Mouse (Mus musculus) lung, adult 2 months (tissue): Measurements from ENCODE around the gene Ipmk. TPM values are rescaled to one million over a fixed set of nuclear protein-coding genes. Genes with fewer than 3 reads are reported as not detected.

Source experiments
- DNase-seq: peaks from one replicate; pipeline ENCODE4 v3.0.0; 2022
- H3K4me1 ChIP-seq: fragments of 200-500 bp; 2 replicates; pipeline ENCODE4 v1.6.1; 2011; ENCODE audit warnings: low read length; ENCODE audit not compliant: control insufficient read depth, insufficient read depth
- H3K4me3 ChIP-seq: fragments of 200-500 bp; replicated peaks from 2 replicates; pipeline ENCODE3; 2011; ENCODE audit warnings: low read depth, mild to moderate bottlenecking, control low read depth, low read length; ENCODE audit errors: extremely low read depth
- CTCF ChIP-seq: fragments of 200-500 bp; IDR thresholded peaks from 2 replicates; pipeline ENCODE4 v1.5.1; 2011; ENCODE audit warnings: mild to moderate bottlenecking, low read length, control low read depth; ENCODE audit not compliant: insufficient read depth
- POLR2A ChIP-seq: fragments of 200-500 bp; IDR thresholded peaks from 2 replicates; pipeline ENCODE4 v1.6.1; 2011; ENCODE audit warnings: low read depth, mild to moderate bottlenecking, control low read depth, low read length, borderline replicate concordance; ENCODE audit errors: extremely low read depth
- WGBS: fragments of 180-500 bp; shearing (Covaris S2); methylation state at CpG from one replicate; pipeline ENCODE4 v1.1.7; 2018; 5-methylcytosine and 5-hydroxymethylcytosine counted together
- polyA plus RNA-seq: library from polyadenylated mRNA; depleted of rRNA; stranded (reverse); fragments of >200 nt; gene quantifications from 2 replicates; pipeline ENCODE4 v1.2.3, GENCODE M21; 2012

The Ipmk gene
- polyA plus RNA-seq, 1 experiment = 12.4 TPM

- no peak for DNase-seq
- no peak for TF ChIP-seq POLR2A
- TF ChIP-seq CTCF = no peak
- 47% methylated on average over 2 of the region's 2 CpGs for WGBS
- Histone ChIP-seq H3K4me3 (no peak overlapping the region), H3K4me1 (peaks cover 15% of the 10 kb centered on the region)
These were observed 1.5 kb upstream of the Ipmk start for GRCm38 (mm10) chr10:71346106-71346505.

DNA sequence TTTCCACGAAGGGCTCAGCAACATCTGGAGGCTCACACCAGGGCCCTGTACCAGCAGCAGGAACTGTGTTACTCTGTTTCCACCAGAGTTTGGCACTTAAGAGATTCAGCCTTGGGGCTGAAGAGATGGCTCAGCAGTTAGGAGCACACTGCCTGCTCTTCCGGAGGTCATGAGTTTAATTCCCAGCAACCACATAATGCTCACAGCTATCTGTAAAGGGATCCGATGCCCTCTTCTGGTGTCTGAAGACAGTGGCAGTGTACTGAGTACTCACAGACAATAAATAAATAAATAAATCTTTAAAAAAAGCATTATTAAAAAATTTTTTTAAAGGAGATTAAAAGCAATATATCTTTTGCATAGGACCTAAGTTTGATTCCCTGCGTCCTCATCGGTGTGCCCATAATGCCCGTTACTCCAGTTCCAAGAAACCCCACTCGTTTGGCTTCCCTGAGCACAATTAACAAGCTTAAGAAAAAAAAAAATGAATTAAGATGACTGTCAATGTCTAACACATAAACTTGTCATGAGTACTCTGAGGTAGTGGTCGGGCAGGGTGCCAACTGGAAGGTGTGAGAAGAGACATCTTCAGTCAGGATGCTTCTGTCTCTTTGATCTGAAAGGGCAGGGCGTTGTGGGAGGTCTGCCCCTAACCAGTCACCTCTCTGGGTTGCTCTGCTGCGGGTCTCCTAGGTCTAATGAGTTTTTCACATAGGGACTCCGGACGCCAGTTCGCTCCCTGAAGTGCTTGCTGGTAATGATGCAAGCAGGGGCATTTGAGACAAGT, 648 bp upstream of the Ipmk start:
- no peak for TF ChIP-seq CTCF
- TF ChIP-seq POLR2A = no peak
- no peak for DNase-seq
- Histone ChIP-seq H3K4me1 (peaks cover 15% of the 10 kb centered on the region), H3K4me3 (peak overlapping the region; percentile 80)
- WGBS = 10% methylated on average over 13 of the region's 13 CpGs

GRCm38 (mm10) chr10:71347964-71348636, 537 bp downstream of the Ipmk start:
- H3K4me3 ChIP-seq = peak overlapping the region; percentile 80
- under 1% methylated on average over 48 of the region's 48 CpGs for whole genome bisulfite sequencing
- DNase-seq = peak; percentile 62
- H3K4me1 ChIP-seq = peaks cover 15% of the 10 kb centered on the region
- TF ChIP-seq POLR2A (0 out of 2 replicates have a peak, but pooled peaks have one; percentile 7), CTCF (no peak)

GRCm38 (mm10) chr10:71348637-71349280, 1.2 kb downstream of the Ipmk start:
- WGBS = 15% methylated on average over 16 of the region's 16 CpGs
- no peak for DNase-seq

DNA sequence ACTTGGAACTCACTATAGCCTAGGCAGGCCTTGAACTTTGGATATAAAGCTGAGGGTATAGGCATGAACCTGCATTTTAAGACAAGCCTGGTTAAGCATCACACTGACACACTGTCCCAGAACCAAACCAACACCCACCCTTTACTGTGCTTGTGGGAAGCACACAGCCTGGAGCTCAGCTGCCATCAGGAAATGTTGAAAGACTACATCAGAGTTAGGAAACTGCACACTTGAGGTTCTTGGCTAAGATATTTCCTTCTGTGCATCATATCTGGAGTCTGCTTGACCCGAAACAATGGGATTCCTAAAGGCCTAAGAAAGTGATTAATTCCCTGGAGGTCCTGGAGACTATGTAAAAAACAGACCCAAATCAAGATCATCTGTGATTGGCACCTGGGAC, 1.7 kb downstream of the Ipmk start:
- DNase-seq = no peak
- peaks cover 15% of the 10 kb centered on the region for H3K4me1 ChIP-seq
- 36% methylated on average over 1 of the region's 1 CpGs for WGBS
- H3K4me3 ChIP-seq = peak overlapping the region; percentile 25
- TF ChIP-seq CTCF (no peak), POLR2A (no peak)

More at GRCm38 (mm10) chr10:71348637-71349280, 1.2 kb downstream of the Ipmk start:
- TF ChIP-seq CTCF (no peak), POLR2A (no peak)
- Histone ChIP-seq H3K4me3 (peak overlapping the region; percentile 80), H3K4me1 (peaks cover 15% of the 10 kb centered on the region)

- TF ChIP-seq CTCF = no peak
- no peak for TF ChIP-seq POLR2A
- Histone ChIP-seq H3K4me1 (peaks cover 11% of the 10 kb centered on the region), H3K4me3 (no peak overlapping the region)
- 94% methylated on average over 7 of the region's 7 CpGs for WGBS
- no peak for DNase-seq
These were observed 3.7 kb downstream of the Ipmk start for GRCm38 (mm10) chr10:71351301-71351700.

GRCm38 (mm10) chr10:71353850-71354249, 6.3 kb downstream of the Ipmk start:
- TF ChIP-seq POLR2A = no peak
- no peak for TF ChIP-seq CTCF
- Histone ChIP-seq H3K4me3 (no peak overlapping the region), H3K4me1 (peaks cover 7% of the 10 kb centered on the region)
- no peak for DNase-seq
- WGBS = 50% methylated on average over 9 of the region's 9 CpGs

DNA sequence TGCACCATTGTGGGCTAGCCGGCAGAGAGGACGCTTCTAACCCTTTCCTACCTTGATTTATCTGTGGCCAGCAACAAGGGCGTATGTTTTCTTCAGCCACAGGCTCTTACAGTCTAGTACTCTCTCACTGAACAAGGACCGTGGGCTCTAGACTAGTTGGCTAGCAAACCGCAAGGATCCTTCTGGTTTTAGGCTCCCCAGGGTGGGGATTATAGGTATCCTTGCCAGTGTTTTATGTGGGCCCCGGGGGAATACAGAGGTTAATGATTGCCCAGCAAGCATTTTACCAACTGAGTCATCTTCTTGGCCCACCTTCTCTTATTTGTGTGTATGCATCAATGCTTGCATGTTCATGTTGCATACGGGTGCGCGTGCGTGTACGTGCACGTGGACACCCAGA, 7.4 kb downstream of the Ipmk start:
- 92% methylated on average over 12 of the region's 12 CpGs for WGBS
- Histone ChIP-seq H3K4me3 (no peak overlapping the region), H3K4me1 (no peaks in the 10 kb centered on the region; the same call in 1 of the 2 replicates)
- no peak for DNase-seq
- TF ChIP-seq CTCF (no peak), POLR2A (no peak)

DNA sequence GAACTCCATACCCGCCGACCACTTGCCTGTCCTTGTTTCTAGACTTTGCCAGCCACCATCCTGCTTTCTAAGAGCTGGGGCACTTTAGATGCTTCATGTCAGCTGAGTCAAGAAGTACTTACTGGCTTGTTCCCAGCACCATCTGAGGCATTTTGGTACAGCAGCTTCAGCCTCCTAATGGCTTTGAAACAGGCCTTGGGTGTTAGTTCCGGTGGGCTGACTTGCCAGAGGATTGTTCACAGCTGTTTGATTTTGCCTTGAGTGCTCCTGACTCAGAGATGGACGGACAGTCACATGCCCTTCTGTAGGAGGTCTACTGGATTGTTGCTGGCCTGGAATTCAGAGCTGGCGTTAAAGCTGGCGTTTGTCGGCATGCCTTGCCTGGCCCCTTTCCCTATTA, 13.5 kb downstream of the Ipmk start:
- Histone ChIP-seq H3K4me3 (no peak overlapping the region), H3K4me1 (peaks cover 14% of the 10 kb centered on the region)
- DNase-seq = peak; percentile 58
- TF ChIP-seq CTCF = no peak
- TF ChIP-seq POLR2A = no peak
- 44% methylated on average over 7 of the region's 7 CpGs for WGBS
